Mouse (Mus musculus) liver, postnatal 0 days (tissue): ENCODE measurements at regions not wholly inside any gene's neighbourhood (a gene's known extent, or its start where the extent isn't known, plus 50 kb on each side); places are given as distances from the start of the nearest gene placed in this dataset.

ENCODE experiments used
- CTCF ChIP-seq: sonication (generic); IDR thresholded peaks from 2 replicates; pipeline ENCODE4 v1.5.1; 2016; ENCODE audit warnings: antibody characterized with exemption, low read depth
- EP300 ChIP-seq: IDR thresholded peaks from 2 replicates; pipeline ENCODE4 v1.6.1; 2016; ENCODE audit warnings: antibody characterized with exemption, low read depth, mild to moderate bottlenecking

DNA sequence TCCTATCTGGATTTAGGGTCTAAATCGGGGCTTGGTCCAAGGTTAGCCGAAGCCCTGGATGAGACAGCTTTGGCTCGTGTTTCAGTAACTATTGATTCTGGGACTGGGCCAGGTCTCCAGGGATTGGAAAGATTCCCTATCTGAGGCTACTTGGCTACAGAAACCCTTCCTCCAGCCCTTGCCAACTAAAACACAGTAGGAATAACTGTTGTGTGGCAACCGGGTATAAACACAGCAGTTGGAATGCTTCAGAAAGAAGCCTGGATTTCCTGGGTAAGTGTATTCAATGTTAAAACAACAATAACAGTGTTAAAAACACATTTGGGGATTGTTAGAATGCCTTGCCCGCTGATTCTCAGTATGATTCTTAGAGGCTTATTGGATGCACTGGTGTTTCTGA, 398.8 kb downstream of the Mtx2 start:
- TF ChIP-seq CTCF (no peak), EP300 (no peak)
